Mouse (Mus musculus) cerebellum, adult 11-12 months (tissue): ENCODE results near the gene Irak4.

Source experiments
- DNase-seq: peaks from one replicate; pipeline ENCODE4 v3.0.0; 2022

The Irak4 gene

GRCm38 (mm10) chr15:94630553-94630952 lies 87.1 kb downstream of the Irak4 start:
- DNase-seq: no peak
